Mouse (Mus musculus) G1E (cell line): ENCODE results near the gene Crb2.

ENCODE experiments used
- CTCF ChIP-seq: IDR thresholded peaks from 2 replicates; pipeline ENCODE4 v1.5.1; 2012; ENCODE audit warnings: low read depth, low read length, inconsistent platforms, mixed read lengths
- GATA1 ChIP-seq: IDR thresholded peaks from 2 replicates; pipeline ENCODE4 v1.6.1; 2012; ENCODE audit warnings: borderline replicate concordance, low read length, inconsistent platforms, mixed read lengths
- GATA2 ChIP-seq: IDR thresholded peaks from 2 replicates; pipeline ENCODE4 v1.6.1; 2012; ENCODE audit warnings: low read depth, low read length, inconsistent platforms, borderline replicate concordance
- TAL1 ChIP-seq: conservative IDR thresholded peaks from 2 replicates; pipeline ENCODE4 v1.6.1; 2012; ENCODE audit warnings: low read depth, low read length, inconsistent platforms, mixed read lengths

DNA sequence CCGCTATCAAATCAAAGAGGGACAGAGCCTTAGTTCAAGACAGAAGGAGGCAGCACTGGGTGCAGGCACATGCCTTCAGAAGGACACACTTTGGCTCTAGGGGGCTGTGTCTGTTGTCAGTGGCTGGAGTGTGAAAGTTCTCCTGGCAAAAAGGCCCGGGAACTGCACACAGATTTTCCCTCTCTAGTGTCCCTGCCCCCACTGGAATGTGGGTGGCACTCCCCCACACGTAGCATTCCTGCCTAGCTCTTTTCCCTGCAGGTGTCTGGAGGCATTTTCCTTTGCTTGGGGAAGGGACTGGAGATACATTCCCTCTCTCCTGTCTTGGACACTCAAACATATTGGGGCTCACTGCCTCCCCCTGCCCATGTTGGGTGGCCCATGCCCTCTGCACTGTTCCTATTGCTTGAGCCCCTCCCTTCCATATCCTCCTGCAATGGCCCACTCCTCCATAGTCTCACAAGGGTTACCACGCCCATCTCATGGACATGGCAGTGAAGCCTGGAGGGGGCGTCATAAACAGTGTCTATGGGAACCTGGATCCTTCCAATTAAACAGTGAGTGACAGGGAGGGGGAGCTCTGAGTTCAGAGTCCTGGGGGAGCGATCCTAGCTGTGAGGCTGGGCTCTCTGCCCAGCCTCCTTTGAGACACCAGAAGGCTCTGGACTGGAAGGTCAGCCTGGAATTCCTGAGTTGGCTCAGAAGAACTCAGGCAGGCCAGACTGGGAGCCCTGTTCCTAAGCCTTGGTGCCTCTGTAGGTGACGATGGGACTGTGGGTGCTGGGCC, 12.3 kb downstream of the Crb2 start:
- no peak for TF ChIP-seq CTCF
- TF ChIP-seq TAL1 = no peak
- no peak for TF ChIP-seq GATA1
- no peak for TF ChIP-seq GATA2
